Mouse (Mus musculus) embryonic stem cell, embryonic (primary cell): Measurements from ENCODE around the gene Taok3.

Source experiments
- CTCF ChIA-PET, 4 experiments: fragments of 300-600 bp in 2 of 4; fragments of 350-600 bp in 2 of 4; sonication (Branson Sonifier 250); formaldehyde crosslinking; loops; one replicate each; lab custom pipeline; 2022; ENCODE audit warnings: inconsistent platforms in 2 of 4; lab: Charles Lee
- POLR2A ChIA-PET, 4 experiments: fragments of 300-600 bp in 2 of 4; fragments of 350-600 bp in 2 of 4; sonication (Branson Sonifier 250); formaldehyde crosslinking; loops; one replicate each; lab custom pipeline; 2022; ENCODE audit warnings: antibody characterized with exemption in 4 of 4, inconsistent platforms in 1 of 4; lab: Charles Lee

Gene Taok3

DNA sequence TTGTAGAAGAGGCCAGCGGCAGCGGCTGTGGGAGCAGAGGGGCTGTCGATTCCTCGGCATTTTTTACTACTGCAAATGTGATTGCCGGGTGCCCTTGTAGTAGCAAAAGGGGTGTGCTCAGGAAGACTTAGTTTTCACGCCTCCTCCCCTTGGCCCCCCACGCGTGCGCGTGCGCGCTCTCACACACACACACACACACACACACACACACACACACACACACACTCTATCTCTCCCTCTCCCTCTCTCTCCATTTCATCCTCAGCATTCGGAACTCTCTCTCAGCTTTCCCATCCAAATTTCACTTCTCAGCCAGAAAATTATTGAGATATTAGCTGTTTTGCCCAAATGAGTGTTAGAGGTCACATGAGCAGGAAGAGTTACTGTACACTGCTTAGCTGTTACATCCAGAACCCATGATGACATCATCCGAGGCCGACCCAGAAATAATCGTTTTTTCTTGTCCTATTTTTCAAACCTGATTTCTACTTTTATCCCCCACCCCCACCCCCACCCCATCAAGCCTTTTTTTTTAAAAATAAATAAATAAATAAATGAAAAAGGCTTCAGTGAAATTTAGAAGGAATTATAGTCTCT lies 122.1 kb downstream of the Taok3 start:
- ChIA-PET CTCF (no interaction called here), POLR2A (interaction anchor here in 1 of 4 experiments (0.7 kb wide), 1 partner anchor 22 kb away, joined by 4 read pairs; no protein-coding TSS in a partner anchor)

GRCm38 (mm10) chr5:117242671-117243478 lies 122.9 kb downstream of the Taok3 start:
- POLR2A ChIA-PET, result no interaction called here
- CTCF ChIA-PET, result interaction anchor here in 1 of 4 experiments (0.6 kb wide), 1 partner anchor 453 kb away, joined by 3 read pairs; no protein-coding TSS in a partner anchor

GRCm38 (mm10) chr5:117245170-117245569 lies 125.2 kb downstream of the Taok3 start:
- CTCF ChIA-PET, result interaction anchor here in 2 of 4 experiments (0.7 to 0.8 kb wide), 2 partner anchors 11 to 33 kb away, joined by 3 to 5 read pairs; no protein-coding TSS in a partner anchor
- POLR2A ChIA-PET, result no interaction called here

DNA sequence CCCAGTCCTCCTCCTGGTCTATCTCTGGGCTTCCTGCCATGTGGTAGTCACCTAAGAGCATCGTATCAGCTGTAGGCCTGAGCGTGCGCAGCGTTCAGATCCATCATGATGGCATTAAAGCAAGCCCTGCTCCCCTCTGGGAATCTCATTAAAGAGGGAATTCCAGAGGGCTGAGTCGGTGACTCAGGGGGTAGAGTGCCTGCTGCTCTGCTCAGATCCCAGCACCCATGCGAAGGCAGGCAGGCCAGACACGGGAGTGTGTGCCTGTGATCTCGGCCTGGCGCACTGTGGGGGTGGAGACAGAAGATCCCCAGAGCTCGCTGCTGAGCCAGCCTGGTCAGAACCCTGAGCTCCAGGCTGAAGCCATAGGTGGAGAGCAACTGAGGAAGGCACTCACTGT lies 128.4 kb downstream of the Taok3 start:
- POLR2A ChIA-PET, result interaction anchor here in 1 of 4 experiments (1.1 kb wide), 1 partner anchor 8 kb away, joined by 4 read pairs; no protein-coding TSS in a partner anchor
- CTCF ChIA-PET, result interaction anchor here in 1 of 4 experiments (0.5 kb wide), 1 partner anchor 416 kb away, joined by 6 read pairs; no protein-coding TSS in a partner anchor

DNA sequence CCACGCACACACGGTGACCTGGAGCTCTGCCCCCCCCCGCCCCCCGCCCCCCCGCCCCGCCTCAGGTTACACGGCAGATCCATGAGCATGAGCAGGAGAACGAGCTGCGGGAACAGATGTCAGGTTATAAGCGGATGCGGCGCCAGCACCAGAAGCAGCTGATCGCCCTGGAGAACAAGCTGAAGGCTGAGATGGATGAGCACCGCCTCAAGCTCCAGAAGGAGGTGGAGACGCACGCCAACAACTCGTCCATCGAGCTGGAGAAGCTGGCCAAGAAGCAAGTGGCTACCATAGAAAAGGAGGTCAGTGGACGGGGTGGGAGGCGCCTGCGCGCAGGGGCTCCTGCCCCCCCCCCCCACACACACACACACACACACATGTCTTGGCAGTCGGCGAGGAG lies 130.9 kb downstream of the Taok3 start:
- ChIA-PET POLR2A (interaction anchor here in 3 of 4 experiments (0.5 to 2.3 kb wide), 8 partner anchors 10 to 1271 kb away, joined by 3 to 7 read pairs (median 3); no protein-coding TSS in a partner anchor), CTCF (interaction anchor here (0.6 to 1.2 kb wide), 5 partner anchors 11 to 220 kb away, joined by 3 to 9 read pairs (median 4); no protein-coding TSS in a partner anchor)

- CTCF ChIA-PET, result interaction anchor here in 1 of 4 experiments (1.2 kb wide), 1 partner anchor 12 kb away, joined by 3 read pairs; no protein-coding TSS in a partner anchor
These were observed 131.8 kb downstream of the Taok3 start for GRCm38 (mm10) chr5:117251763-117252162.

GRCm38 (mm10) chr5:117258276-117258675 lies 138.3 kb downstream of the Taok3 start:
- ChIA-PET CTCF (interaction anchor here in 1 of 4 experiments (0.6 to 1.0 kb wide), 2 partner anchors 20 to 24 kb away, joined by 3 to 4 read pairs; no protein-coding TSS in a partner anchor), POLR2A (interaction anchor here in 1 of 4 experiments (1.3 kb wide), 1 partner anchor 13 kb away, joined by 3 read pairs; no protein-coding TSS in a partner anchor)

More at GRCm38 (mm10) chr5:117251763-117252162, 131.8 kb downstream of the Taok3 start:
- POLR2A ChIA-PET, result interaction anchor here in 3 of 4 experiments (0.6 to 1.4 kb wide), 3 partner anchors 9 to 95 kb away, joined by 3 read pairs; no protein-coding TSS in a partner anchor

- CTCF ChIA-PET, result interaction anchor here in 3 of 4 experiments (0.6 to 2.2 kb wide), 11 partner anchors 10 to 1286 kb away, joined by 3 to 10 read pairs (median 3); partner anchors contain the start of gene Taok3 (in 1 of the 3)
- POLR2A ChIA-PET, result interaction anchor here in 2 of 4 experiments (0.6 to 1.5 kb wide), 8 partner anchors 11 to 203 kb away, joined by 3 to 5 read pairs (median 3); no protein-coding TSS in a partner anchor
These were observed 143.6 kb downstream of the Taok3 start for GRCm38 (mm10) chr5:117263566-117263965.

GRCm38 (mm10) chr5:117264701-117265100 lies 144.8 kb downstream of the Taok3 start:
- ChIA-PET CTCF (interaction anchor here in 3 of 4 experiments (0.6 to 2.2 kb wide), 17 partner anchors 8 to 478 kb away, joined by 3 to 13 read pairs (median 4); partner anchors contain the start of gene Pebp1 (in 1 of the 3)), POLR2A (interaction anchor here in 3 of 4 experiments (0.5 to 1.8 kb wide), 8 partner anchors 13 to 208 kb away, joined by 3 to 5 read pairs (median 4); partner anchors contain the start of gene Pebp1 (in 1 of the 3))

- ChIA-PET CTCF (no interaction called here), POLR2A (no interaction called here)
These were observed 148.0 kb downstream of the Taok3 start for GRCm38 (mm10) chr5:117267913-117268312.

- POLR2A ChIA-PET, result interaction anchor here in 2 of 4 experiments (1.1 to 1.5 kb wide), 2 partner anchors 18 to 22 kb away, joined by 3 to 7 read pairs; no protein-coding TSS in a partner anchor
- CTCF ChIA-PET, result interaction anchor here in 1 of 4 experiments (0.6 to 1.1 kb wide), 3 partner anchors 9 to 224 kb away, joined by 3 to 4 read pairs (median 4); no protein-coding TSS in a partner anchor
These were observed 148.8 kb downstream of the Taok3 start for GRCm38 (mm10) chr5:117268749-117269148.

- CTCF ChIA-PET, result interaction anchor here (0.5 to 1.1 kb wide), 9 partner anchors 8 to 1327 kb away, joined by 3 to 6 read pairs (median 4); no protein-coding TSS in a partner anchor
- POLR2A ChIA-PET, result interaction anchor here in 3 of 4 experiments (1.1 to 1.9 kb wide), 4 partner anchors 13 to 22 kb away, joined by 3 to 7 read pairs (median 4); partner anchors contain the start of gene Pebp1 (in 1 of the 3)
These were observed 149.5 kb downstream of the Taok3 start for GRCm38 (mm10) chr5:117269395-117269794.

GRCm38 (mm10) chr5:117271945-117272344 lies 152.0 kb downstream of the Taok3 start:
- ChIA-PET CTCF (interaction anchor here in 1 of 4 experiments (0.5 kb wide), 1 partner anchor 15 kb away, joined by 3 read pairs; no protein-coding TSS in a partner anchor), POLR2A (interaction anchor here in 1 of 4 experiments (0.6 to 1.5 kb wide), 4 partner anchors 8 to 56 kb away, joined by 3 to 5 read pairs (median 3); partner anchors contain the start of gene Pebp1)

DNA sequence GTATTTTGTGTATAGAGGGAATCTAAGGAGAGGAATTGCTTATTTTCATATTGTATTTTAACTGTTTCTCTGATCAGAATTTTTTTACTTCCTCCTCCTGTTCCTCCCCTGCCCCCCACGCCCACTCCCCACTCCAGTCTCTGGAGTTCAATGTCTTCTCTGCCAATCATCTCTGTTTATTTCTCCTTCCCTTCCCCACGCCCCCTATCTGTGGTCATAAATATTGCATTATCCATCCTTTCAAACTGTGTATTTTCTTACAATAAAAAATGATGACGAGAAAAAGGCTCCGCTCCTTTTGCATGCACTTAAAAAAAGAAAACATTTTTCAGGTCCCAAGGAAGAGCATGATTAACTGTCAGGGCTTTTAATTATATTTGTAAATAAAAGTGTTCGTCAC lies 154.9 kb downstream of the Taok3 start:
- POLR2A ChIA-PET, result interaction anchor here in 1 of 4 experiments (1.0 kb wide), 1 partner anchor 10 kb away, joined by 4 read pairs; no protein-coding TSS in a partner anchor

DNA sequence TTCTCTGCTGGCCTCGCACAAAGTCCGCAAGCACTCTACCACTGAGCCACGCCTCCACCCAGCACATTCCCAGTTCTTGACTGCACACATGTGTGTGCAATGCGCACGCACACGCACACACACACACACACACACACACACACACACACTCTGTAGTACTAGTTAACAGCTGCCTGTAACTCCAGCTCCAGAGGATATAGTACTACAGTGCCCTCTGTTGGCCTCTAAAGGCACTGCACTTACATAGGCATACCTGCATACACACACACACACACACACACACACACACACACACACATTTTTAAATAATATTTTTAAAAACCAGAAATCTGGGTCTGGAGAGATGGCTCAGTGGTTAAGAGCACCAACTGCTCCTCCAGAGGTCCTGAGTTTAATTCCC lies 157.9 kb downstream of the Taok3 start:
- ChIA-PET POLR2A (interaction anchor here in 3 of 4 experiments (0.6 to 2.1 kb wide), 11 partner anchors 9 to 689 kb away, joined by 3 to 12 read pairs (median 3); partner anchors contain the start of gene Pebp1 (in 2 of the 3)), CTCF (interaction anchor here (0.5 to 2.6 kb wide), 39 partner anchors 9 to 973 kb away, joined by 3 to 13 read pairs (median 3); partner anchors contain the start of gene Pebp1 (in 2 of the 4))

More for the DNA sequence above, 154.9 kb downstream of the Taok3 start:
- CTCF ChIA-PET, result interaction anchor here in 2 of 4 experiments (0.6 to 0.9 kb wide), 4 partner anchors 41 to 97 kb away, joined by 3 to 6 read pairs (median 4); no protein-coding TSS in a partner anchor

DNA sequence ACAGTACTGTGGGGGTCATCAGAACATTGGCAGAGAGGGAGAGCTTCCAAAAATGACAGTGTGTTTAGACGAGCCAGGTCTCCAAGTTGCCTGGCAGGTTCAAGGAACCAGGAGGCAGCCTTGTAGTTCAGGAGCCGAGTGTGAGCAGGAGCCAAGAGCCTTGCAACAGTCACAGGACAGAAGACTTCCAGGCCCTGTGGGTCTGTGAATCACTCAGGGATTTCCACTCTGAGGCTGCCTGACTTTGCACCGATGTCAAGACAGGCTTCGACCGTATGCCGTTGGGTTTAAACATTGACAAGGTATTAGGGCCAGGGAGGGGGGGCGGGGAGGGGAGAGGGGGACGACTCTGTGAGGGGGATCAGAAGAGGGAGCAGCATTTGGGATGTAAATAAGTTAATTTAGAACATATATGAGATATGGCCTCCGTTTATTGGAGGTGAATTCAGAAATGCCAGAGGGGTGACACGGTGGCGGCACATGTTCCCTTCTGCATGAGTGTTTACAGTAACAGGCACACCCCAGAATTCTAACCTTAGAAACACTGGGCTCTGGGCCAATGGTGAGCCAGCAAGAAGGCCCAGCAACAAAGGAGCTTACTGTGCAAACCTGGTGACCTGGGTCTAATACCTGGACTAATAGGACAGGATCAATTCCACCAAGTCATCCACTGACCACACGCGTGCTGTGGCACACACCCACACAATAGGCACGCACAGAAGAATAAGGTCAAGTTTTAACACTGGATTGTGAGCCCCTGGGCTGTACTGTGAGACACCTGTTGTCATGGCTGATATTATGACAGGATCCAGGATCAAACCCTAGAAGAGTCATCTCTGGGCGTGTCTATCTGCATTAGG lies 159.1 kb downstream of the Taok3 start:
- ChIA-PET POLR2A (interaction anchor here in 3 of 4 experiments (0.6 to 2.1 kb wide), 13 partner anchors 8 to 659 kb away, joined by 3 to 12 read pairs (median 4); partner anchors contain the start of gene Pebp1 (in 2 of the 3)), CTCF (interaction anchor here in 1 of 4 experiments (0.6 to 1.5 kb wide), 10 partner anchors 8 to 159 kb away, joined by 3 to 8 read pairs (median 3); partner anchors contain the start of genes Pebp1 and Taok3)
